Mouse (Mus musculus): ENCODE results near the gene Nkx2-5. TPM values are rescaled to one million over a fixed set of nuclear protein-coding genes. Genes with fewer than 3 reads are reported as not detected.

Gene Nkx2-5
- polyA plus RNA-seq, 1 experiment, result 0.11 TPM

DNA sequence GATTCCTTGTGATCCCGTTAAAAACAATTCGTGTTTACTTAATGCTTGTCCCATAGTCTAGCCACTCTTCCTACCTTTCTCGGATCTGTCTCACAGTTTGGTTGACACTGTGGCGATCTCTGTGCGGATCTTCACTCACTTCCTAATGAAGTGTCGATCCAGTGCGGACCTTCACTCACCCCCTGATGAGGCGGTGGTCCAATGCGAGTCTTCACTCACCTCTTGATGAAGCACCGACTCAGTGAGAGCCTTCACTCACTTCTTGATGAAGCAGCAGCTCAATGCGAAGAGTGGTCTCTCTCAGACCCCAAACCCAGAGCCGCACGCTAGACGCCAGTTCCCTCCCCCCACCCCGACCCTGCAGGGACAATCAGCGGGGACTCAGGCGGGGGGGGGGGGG, 18.7 kb downstream of the Nkx2-5 start:
- Histone ChIP-seq H3K27ac (ENCODE audit: insufficient read depth, low read depth, low read length) (no peak overlapping the region), H3K4me1 (ENCODE audit: control insufficient read depth, insufficient read depth, insufficient read length, low read length) (no peaks in the 10 kb centered on the region), H3K27me3 (ENCODE audit: control insufficient read depth, insufficient read depth, low read length) (peaks cover 6% of the 10 kb centered on the region; the same call in 1 of the 2 replicates), H3K36me3 (ENCODE audit: control insufficient read depth, insufficient read depth, low read length) (no peaks in the 10 kb centered on the region), H3K4me3 (ENCODE audit: low read depth, low read length) (no peak overlapping the region)
- WGBS, result 62% methylated on average over 17 of the region's 17 CpGs
- TF ChIP-seq POLR2A (IDR thresholded peaks at IDR 0.05; ENCODE audit: low read depth, low read length), result no peak
- TF ChIP-seq CTCF (IDR thresholded peaks at IDR 0.05; ENCODE audit: extremely low read depth, insufficient read length, insufficient replicate concordance, low read depth, low read length), result no peak

DNA sequence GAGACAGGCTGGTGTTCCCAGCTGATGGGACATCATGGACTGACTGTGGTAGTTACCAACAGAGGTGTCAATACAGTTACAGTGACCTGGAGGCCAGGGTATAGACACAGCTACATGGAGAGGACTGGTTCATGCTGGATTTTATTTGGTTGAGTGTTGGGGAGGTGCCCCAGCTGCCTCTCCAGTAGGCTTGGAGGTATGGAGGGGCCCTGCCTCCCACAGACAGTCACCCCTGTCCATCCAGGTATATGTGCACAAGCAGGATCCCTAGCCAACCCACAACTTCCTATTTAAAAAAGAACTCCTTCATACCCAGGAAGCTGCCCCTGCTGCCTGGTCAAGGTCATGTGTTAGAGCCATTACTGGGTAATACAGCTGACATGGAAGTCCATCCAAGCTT, 27.0 kb downstream of the Nkx2-5 start:
- TF ChIP-seq CTCF (IDR thresholded peaks at IDR 0.05; ENCODE audit: extremely low read depth, insufficient read length, insufficient replicate concordance, low read depth, low read length), result no peak
- no peak for TF ChIP-seq POLR2A (IDR thresholded peaks at IDR 0.05; ENCODE audit: low read depth, low read length)
- Histone ChIP-seq H3K36me3 (ENCODE audit: control insufficient read depth, insufficient read depth, low read length) (no peaks in the 10 kb centered on the region), H3K4me1 (ENCODE audit: control insufficient read depth, insufficient read depth, insufficient read length, low read length) (no peaks in the 10 kb centered on the region), H3K4me3 (ENCODE audit: low read depth, low read length) (no peak overlapping the region), H3K27me3 (ENCODE audit: control insufficient read depth, insufficient read depth, low read length) (no peaks in the 10 kb centered on the region), H3K27ac (ENCODE audit: insufficient read depth, low read depth, low read length) (no peak overlapping the region)

DNA sequence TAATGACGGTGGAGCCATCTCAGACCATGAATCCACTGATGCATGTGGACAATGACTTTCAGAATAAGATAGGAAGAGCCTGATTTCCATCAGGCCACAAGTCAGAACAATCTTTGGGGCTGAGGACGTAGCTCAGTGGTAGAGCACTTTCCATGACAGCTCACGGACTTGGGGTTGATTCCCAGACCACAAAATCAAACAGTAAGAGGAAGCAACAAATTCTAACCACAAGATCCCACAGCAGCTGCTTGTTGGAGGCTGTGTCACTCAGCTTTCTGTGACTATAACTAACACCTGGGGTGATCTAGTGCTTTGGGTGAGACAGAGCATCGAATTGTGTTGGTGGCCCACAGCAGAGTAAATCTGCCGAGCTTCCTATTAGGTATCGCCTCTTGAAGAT, 28.0 kb downstream of the Nkx2-5 start:
- 76% methylated on average over 6 of the region's 6 CpGs for WGBS
- Histone ChIP-seq H3K27ac (ENCODE audit: insufficient read depth, low read depth, low read length) (no peak overlapping the region), H3K4me1 (ENCODE audit: control insufficient read depth, insufficient read depth, insufficient read length, low read length) (no peaks in the 10 kb centered on the region), H3K4me3 (ENCODE audit: low read depth, low read length) (no peak overlapping the region), H3K36me3 (ENCODE audit: control insufficient read depth, insufficient read depth, low read length) (no peaks in the 10 kb centered on the region), H3K27me3 (ENCODE audit: control insufficient read depth, insufficient read depth, low read length) (no peaks in the 10 kb centered on the region)
- TF ChIP-seq CTCF (IDR thresholded peaks at IDR 0.05; ENCODE audit: extremely low read depth, insufficient read length, insufficient replicate concordance, low read depth, low read length) (no peak), POLR2A (IDR thresholded peaks at IDR 0.05; ENCODE audit: low read depth, low read length) (no peak)

DNA sequence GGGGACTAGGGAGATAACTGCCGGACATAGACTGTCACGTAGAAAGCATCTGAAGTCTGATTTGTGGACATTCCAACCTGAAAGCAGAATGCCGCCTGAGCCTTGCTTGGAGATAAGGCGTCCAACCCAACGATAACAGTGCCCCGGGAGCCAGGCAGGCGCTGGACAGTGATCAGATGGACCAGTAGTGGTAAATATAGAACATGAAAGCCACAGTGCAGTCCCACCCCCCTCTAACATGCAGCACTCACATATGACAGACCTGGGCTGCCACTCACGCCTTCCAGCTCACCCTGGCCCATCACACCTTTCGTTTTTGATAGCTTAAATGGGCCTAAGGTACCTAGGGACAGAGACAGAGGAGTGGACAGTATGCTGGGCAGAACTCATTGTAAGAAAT, 31.3 kb downstream of the Nkx2-5 start:
- 42% methylated on average over 9 of the region's 9 CpGs for WGBS
- TF ChIP-seq POLR2A (IDR thresholded peaks at IDR 0.05; ENCODE audit: low read depth, low read length), result no peak
- no peak for TF ChIP-seq CTCF (IDR thresholded peaks at IDR 0.05; ENCODE audit: extremely low read depth, insufficient read length, insufficient replicate concordance, low read depth, low read length)
- no peaks in the 10 kb centered on the region for H3K27me3 ChIP-seq (ENCODE audit: control insufficient read depth, insufficient read depth, low read length)
- H3K27ac ChIP-seq (ENCODE audit: insufficient read depth, low read depth, low read length), result no peak overlapping the region
- H3K4me1 ChIP-seq (ENCODE audit: control insufficient read depth, insufficient read depth, insufficient read length, low read length), result no peaks in the 10 kb centered on the region
- H3K4me3 ChIP-seq (ENCODE audit: low read depth, low read length), result no peak overlapping the region
- no peaks in the 10 kb centered on the region for H3K36me3 ChIP-seq (ENCODE audit: control insufficient read depth, insufficient read depth, low read length)

DNA sequence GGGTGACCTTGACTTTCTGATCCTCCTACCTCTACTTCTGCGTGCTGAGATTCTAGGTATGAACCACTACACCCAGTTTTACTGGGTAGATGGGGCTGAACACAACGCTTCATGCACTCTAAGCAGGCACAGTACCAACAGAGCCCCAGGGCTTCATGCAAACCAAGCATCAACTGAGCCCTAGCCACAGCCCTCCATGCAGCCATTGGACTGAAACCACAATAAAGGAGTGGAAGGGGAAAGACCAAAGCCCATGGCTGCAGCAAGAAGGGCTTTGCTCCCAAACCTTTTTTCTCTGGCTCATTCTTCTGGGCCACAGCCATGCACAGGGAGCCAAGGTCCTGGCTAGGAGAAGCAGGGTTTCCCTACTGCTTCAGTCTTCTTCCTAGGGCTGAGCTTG, 32.2 kb downstream of the Nkx2-5 start:
- WGBS, result 68% methylated on average over 2 of the region's 2 CpGs

DNA sequence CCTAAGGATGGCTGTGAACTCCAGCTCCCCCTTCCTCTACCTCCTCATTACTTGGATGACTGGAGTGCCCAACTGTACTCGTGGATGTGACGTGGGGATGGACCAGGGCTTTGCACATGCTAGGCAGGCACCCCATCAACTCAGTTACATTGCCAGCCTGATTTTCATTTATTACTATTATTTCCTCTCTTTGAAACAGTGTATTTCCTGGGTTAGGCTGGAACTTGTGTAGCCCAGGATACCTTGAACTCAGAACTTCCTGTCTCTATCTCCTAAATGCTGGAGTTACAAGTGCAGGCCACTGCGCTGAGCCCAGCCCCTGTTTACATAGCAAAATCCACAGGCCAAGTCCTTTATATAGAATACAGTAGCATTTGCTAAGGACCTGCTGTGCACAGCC, 41.9 kb downstream of the Nkx2-5 start:
- Histone ChIP-seq H3K36me3 (ENCODE audit: control insufficient read depth, insufficient read depth, low read length) (no peaks in the 10 kb centered on the region), H3K4me1 (ENCODE audit: control insufficient read depth, insufficient read depth, insufficient read length, low read length) (no peaks in the 10 kb centered on the region), H3K27ac (ENCODE audit: insufficient read depth, low read depth, low read length) (no peak overlapping the region), H3K27me3 (ENCODE audit: control insufficient read depth, insufficient read depth, low read length) (no peaks in the 10 kb centered on the region), H3K4me3 (ENCODE audit: low read depth, low read length) (no peak overlapping the region)
- 79% methylated on average over 3 of the region's 3 CpGs for WGBS
- TF ChIP-seq POLR2A (IDR thresholded peaks at IDR 0.05; ENCODE audit: low read depth, low read length) (no peak), CTCF (IDR thresholded peaks at IDR 0.05; ENCODE audit: extremely low read depth, insufficient read length, insufficient replicate concordance, low read depth, low read length) (no peak)

More for the DNA sequence above, 32.2 kb downstream of the Nkx2-5 start:
- Histone ChIP-seq H3K4me3 (ENCODE audit: low read depth, low read length) (no peak overlapping the region), H3K27me3 (ENCODE audit: control insufficient read depth, insufficient read depth, low read length) (no peaks in the 10 kb centered on the region), H3K36me3 (ENCODE audit: control insufficient read depth, insufficient read depth, low read length) (no peaks in the 10 kb centered on the region), H3K4me1 (ENCODE audit: control insufficient read depth, insufficient read depth, insufficient read length, low read length) (no peaks in the 10 kb centered on the region), H3K27ac (ENCODE audit: insufficient read depth, low read depth, low read length) (no peak overlapping the region)
- TF ChIP-seq POLR2A (IDR thresholded peaks at IDR 0.05; ENCODE audit: low read depth, low read length) (no peak), CTCF (IDR thresholded peaks at IDR 0.05; ENCODE audit: extremely low read depth, insufficient read length, insufficient replicate concordance, low read depth, low read length) (no peak)

DNA sequence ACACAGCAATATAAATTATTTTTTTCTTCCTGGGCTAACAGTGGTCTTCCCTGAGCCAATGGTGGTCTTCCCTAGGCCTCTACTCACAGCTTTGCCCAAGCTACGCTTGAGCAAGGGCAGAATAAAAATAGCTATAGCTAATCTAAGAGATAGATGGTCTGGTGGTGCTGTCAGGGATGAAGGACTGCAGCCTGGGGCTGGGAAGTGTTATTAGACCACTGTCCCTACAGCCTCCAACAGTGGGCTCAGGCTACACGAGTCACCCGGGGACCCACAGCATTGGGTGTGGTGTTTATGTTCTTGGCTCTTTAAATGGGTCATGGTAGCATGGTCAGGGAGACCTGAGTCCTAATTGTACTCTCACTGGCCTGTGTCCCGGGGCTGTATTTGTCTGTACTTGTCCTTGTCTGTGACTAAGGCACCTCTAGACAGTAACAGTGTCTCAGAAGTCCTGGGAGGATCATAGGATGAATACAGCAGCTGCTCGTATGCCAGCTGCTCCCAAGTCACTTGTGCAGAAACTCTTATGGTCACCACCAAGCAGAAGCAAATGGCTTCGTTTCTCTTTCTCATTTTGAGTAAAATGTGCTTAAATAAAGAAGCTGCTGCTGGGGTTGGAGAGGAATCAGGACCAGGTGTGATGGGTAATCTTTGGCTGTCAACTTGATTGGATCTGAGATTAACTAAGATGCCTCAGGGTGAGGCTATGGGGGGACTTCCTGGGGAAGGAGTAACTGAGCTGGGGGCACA, 47.3 kb downstream of the Nkx2-5 start:
- H3K27ac ChIP-seq (ENCODE audit: insufficient read depth, low read depth, low read length), result no peak overlapping the region
- H3K36me3 ChIP-seq (ENCODE audit: control insufficient read depth, insufficient read depth, low read length), result peaks cover 2% of the 10 kb centered on the region; the same call in 1 of the 2 replicates
- WGBS, result 73% methylated on average over 6 of the region's 6 CpGs
- TF ChIP-seq CTCF (IDR thresholded peaks at IDR 0.05; ENCODE audit: extremely low read depth, insufficient read length, insufficient replicate concordance, low read depth, low read length) (no peak), POLR2A (IDR thresholded peaks at IDR 0.05; ENCODE audit: low read depth, low read length) (no peak)
- H3K27me3 ChIP-seq (ENCODE audit: control insufficient read depth, insufficient read depth, low read length), result 0 out of 2 replicates have a peak, but pooled peaks cover 3% of the 10 kb centered on the region
- H3K4me3 ChIP-seq (ENCODE audit: low read depth, low read length), result no peak overlapping the region
- peaks cover 8% of the 10 kb centered on the region; the same call in 1 of the 2 replicates for H3K4me1 ChIP-seq (ENCODE audit: control insufficient read depth, insufficient read depth, insufficient read length, low read length)
